Mouse (Mus musculus): ENCODE data around the gene Cyp4f39. TPM values are rescaled to one million over a fixed set of nuclear protein-coding genes. Genes with fewer than 3 reads are reported as not detected.

Cyp4f39 gene
- polyA plus RNA-seq, 1 experiment from 2014 or later, result 0.83 TPM

DNA sequence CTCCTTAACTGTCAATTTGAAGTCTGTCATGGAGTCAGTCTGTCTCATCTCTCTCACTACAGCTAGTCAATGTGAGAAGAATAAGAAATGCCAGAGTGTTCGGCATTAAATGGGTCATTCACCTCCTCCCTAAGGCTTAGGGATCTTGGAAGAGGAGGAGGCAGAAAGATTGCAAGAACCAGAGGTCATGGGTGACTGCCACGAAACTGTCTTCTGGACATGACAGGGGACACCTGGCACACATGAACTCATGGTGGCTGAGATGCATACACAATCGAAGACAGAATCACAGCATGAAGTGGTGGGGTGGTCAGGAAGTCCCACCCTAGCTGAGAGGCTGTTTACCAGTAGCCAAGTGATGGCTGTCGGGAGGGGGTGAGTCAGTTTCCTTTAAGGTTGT, 18.2 kb upstream of the Cyp4f39 start:
- Histone ChIP-seq H3K4me3 (replicated peaks) (no peak overlapping the region), H3K36me3 (replicated peaks) (no peaks in the 10 kb centered on the region), H3K9me3 (replicated peaks) (no peaks in the 10 kb centered on the region), H3K9ac (no peak overlapping the region), H3K4me1 (replicated peaks) (no peaks in the 10 kb centered on the region), H3K27ac (replicated peaks) (no peak overlapping the region), H3K27me3 (no peaks in the 10 kb centered on the region), H3K4me2 (no peak overlapping the region)
- WGBS (ENCODE audit: insufficient replicate concordance), result 42% methylated on average over 4 of the region's 4 CpGs
- ATAC-seq (ENCODE audit: insufficient read depth), result no peak

- H3K9me3 ChIP-seq (replicated peaks), result no peaks in the 10 kb centered on the region
- 54% methylated on average over 5 of the region's 5 CpGs for WGBS (ENCODE audit: insufficient replicate concordance)
- H3K4me2 ChIP-seq, result no peak overlapping the region
- no peaks in the 10 kb centered on the region for H3K27me3 ChIP-seq
- no peak overlapping the region for H3K4me3 ChIP-seq (replicated peaks)
- H3K27ac ChIP-seq (replicated peaks), result no peak overlapping the region
- ATAC-seq (ENCODE audit: insufficient read depth), result no peak
- no peak overlapping the region for H3K9ac ChIP-seq
- H3K36me3 ChIP-seq (replicated peaks), result no peaks in the 10 kb centered on the region
- H3K4me1 ChIP-seq (replicated peaks), result no peaks in the 10 kb centered on the region
Observed at GRCm38 (mm10) chr17:32435151-32435550, 17.4 kb upstream of the Cyp4f39 start.

DNA sequence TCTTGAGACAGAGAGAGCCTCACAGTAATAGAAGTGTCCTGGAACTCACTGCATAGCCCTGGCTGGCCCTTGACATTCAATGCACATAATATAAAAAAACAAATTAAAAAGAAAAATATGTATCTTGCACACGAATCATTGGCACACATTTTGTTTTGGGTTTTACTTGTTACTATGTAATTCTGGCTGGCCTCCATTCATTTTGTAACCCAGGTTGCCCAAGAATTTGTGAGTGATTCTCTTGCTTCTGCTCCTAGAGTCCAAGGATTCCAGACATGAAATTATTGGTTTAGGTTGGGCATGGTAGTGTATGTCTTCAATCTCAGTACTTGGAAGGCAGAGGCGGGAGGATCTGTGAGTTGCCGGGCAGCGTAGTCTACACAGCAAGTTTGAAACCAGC, 15.4 kb upstream of the Cyp4f39 start:
- no peak overlapping the region for H3K9ac ChIP-seq
- 81% methylated on average over 4 of the region's 4 CpGs for WGBS (ENCODE audit: insufficient replicate concordance)

DNA sequence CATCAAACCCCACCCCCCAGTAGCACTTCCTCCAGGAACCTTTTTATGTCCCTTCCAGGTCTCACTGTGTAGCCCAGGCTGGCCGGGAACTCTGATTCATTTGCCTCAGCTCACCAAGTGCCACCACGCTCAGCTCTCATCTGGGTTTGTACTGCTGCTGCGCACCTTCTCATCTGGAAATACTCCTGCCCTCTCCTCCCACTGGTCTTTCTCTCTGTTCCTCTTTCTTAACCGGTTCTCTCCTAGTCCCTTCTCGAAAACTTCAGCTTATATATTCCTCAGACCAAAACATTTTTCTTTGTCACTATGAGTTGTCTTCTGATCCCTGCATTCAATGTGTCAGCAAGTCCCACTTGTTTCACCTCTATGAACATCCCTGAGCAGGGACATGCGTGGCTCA, 9.3 kb upstream of the Cyp4f39 start:
- H3K27me3 ChIP-seq, result peaks cover 8% of the 10 kb centered on the region
- WGBS (ENCODE audit: insufficient replicate concordance), result 41% methylated on average over 6 of the region's 6 CpGs

More for the DNA sequence above, 15.4 kb upstream of the Cyp4f39 start:
- Histone ChIP-seq H3K36me3 (replicated peaks) (no peaks in the 10 kb centered on the region), H3K4me1 (replicated peaks) (no peaks in the 10 kb centered on the region), H3K27me3 (peaks cover 3% of the 10 kb centered on the region; the same call in 1 of the 2 replicates), H3K27ac (replicated peaks) (no peak overlapping the region), H3K4me3 (replicated peaks) (no peak overlapping the region), H3K9me3 (replicated peaks) (no peaks in the 10 kb centered on the region), H3K4me2 (no peak overlapping the region)
- ATAC-seq (ENCODE audit: insufficient read depth), result no peak

GRCm38 (mm10) chr17:32445016-32445415, 7.5 kb upstream of the Cyp4f39 start:
- no peak for ATAC-seq (ENCODE audit: insufficient read depth)
- peaks cover 8% of the 10 kb centered on the region for H3K27me3 ChIP-seq
- H3K4me2 ChIP-seq, result no peak overlapping the region
- H3K9ac ChIP-seq, result no peak overlapping the region
- 55% methylated on average over 5 of the region's 5 CpGs for WGBS (ENCODE audit: insufficient replicate concordance)
- H3K4me1 ChIP-seq (replicated peaks), result no peaks in the 10 kb centered on the region
- H3K36me3 ChIP-seq (replicated peaks), result no peaks in the 10 kb centered on the region
- no peak overlapping the region for H3K4me3 ChIP-seq (replicated peaks)
- H3K9me3 ChIP-seq (replicated peaks), result 0 out of 2 replicates have a peak, but pooled peaks cover 4% of the 10 kb centered on the region
- no peak overlapping the region for H3K27ac ChIP-seq (replicated peaks)

More for the DNA sequence above, 9.3 kb upstream of the Cyp4f39 start:
- 0 out of 2 replicates have a peak, but pooled peaks cover 2% of the 10 kb centered on the region for H3K9me3 ChIP-seq (replicated peaks)
- H3K4me2 ChIP-seq, result no peak overlapping the region
- no peak for ATAC-seq (ENCODE audit: insufficient read depth)
- H3K4me3 ChIP-seq (replicated peaks), result no peak overlapping the region
- no peak overlapping the region for H3K9ac ChIP-seq
- no peaks in the 10 kb centered on the region for H3K36me3 ChIP-seq (replicated peaks)
- no peaks in the 10 kb centered on the region for H3K4me1 ChIP-seq (replicated peaks)
- H3K27ac ChIP-seq (replicated peaks), result no peak overlapping the region

DNA sequence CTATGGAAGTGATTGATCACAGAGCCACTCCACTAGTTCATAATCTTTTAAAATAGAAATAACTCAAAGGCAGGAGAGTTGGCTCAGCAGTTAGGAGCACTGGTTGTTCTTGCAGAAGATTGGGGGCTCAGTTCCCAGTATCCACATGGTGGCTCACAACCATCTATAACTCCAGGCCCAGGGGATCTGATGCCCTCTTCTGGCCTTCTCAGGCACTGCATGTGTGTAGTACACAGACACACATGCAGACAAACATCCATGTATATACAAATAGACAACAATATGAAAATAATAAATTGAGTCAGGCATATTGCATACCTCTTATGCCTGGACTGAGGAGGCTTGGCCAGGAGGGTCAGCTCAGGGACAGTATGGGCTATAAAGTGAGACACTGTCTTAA, 5.3 kb upstream of the Cyp4f39 start:
- no peak overlapping the region for H3K4me2 ChIP-seq

GRCm38 (mm10) chr17:32449042-32449441, 3.5 kb upstream of the Cyp4f39 start:
- Histone ChIP-seq H3K27me3 (peaks cover 27% of the 10 kb centered on the region), H3K4me3 (replicated peaks) (no peak overlapping the region), H3K9ac (no peak overlapping the region), H3K36me3 (replicated peaks) (no peaks in the 10 kb centered on the region), H3K27ac (replicated peaks) (no peak overlapping the region), H3K4me2 (no peak overlapping the region), H3K4me1 (replicated peaks) (peaks cover 24% of the 10 kb centered on the region), H3K9me3 (replicated peaks) (0 out of 2 replicates have a peak, but pooled peaks cover 4% of the 10 kb centered on the region)
- no peak for ATAC-seq (ENCODE audit: insufficient read depth)
- WGBS (ENCODE audit: insufficient replicate concordance), result 71% methylated on average over 1 of the region's 1 CpGs

More for the DNA sequence above, 5.3 kb upstream of the Cyp4f39 start:
- peaks cover 9% of the 10 kb centered on the region for H3K27me3 ChIP-seq
- H3K36me3 ChIP-seq (replicated peaks), result no peaks in the 10 kb centered on the region
- H3K27ac ChIP-seq (replicated peaks), result no peak overlapping the region
- H3K4me1 ChIP-seq (replicated peaks), result peaks cover 6% of the 10 kb centered on the region
- H3K4me3 ChIP-seq (replicated peaks), result no peak overlapping the region
- ATAC-seq (ENCODE audit: insufficient read depth), result no peak
- no peak overlapping the region for H3K9ac ChIP-seq
- H3K9me3 ChIP-seq (replicated peaks), result 0 out of 2 replicates have a peak, but pooled peaks cover 4% of the 10 kb centered on the region

GRCm38 (mm10) chr17:32450844-32451537, 1.5 kb upstream of the Cyp4f39 start:
- 17% methylated on average over 2 of the region's 2 CpGs for WGBS (ENCODE audit: insufficient replicate concordance)
- Histone ChIP-seq H3K4me3 (replicated peaks) (no peak overlapping the region), H3K36me3 (replicated peaks) (no peaks in the 10 kb centered on the region), H3K27ac (replicated peaks) (no peak overlapping the region), H3K27me3 (peaks cover 24% of the 10 kb centered on the region), H3K4me2 (no peak overlapping the region), H3K9me3 (replicated peaks) (0 out of 2 replicates have a peak, but pooled peaks cover 4% of the 10 kb centered on the region), H3K4me1 (replicated peaks) (peaks cover 40% of the 10 kb centered on the region), H3K9ac (no peak overlapping the region)
- ATAC-seq (ENCODE audit: insufficient read depth), result no peak

- no peak for ATAC-seq (ENCODE audit: insufficient read depth)
- Histone ChIP-seq H3K9me3 (replicated peaks) (no peaks in the 10 kb centered on the region), H3K4me3 (replicated peaks) (no peak overlapping the region)
Observed at GRCm38 (mm10) chr17:32454188-32454587, 1.7 kb downstream of the Cyp4f39 start.

GRCm38 (mm10) chr17:32454997-32455396, 2.5 kb downstream of the Cyp4f39 start:
- ATAC-seq (ENCODE audit: insufficient read depth), result peak; percentile 94
- no peak overlapping the region; the same call in 1 of the 2 replicates for H3K4me3 ChIP-seq (replicated peaks)
- H3K4me2 ChIP-seq, result peak overlapping the region; percentile 52
- H3K4me1 ChIP-seq (replicated peaks), result peaks cover 46% of the 10 kb centered on the region
- WGBS (ENCODE audit: insufficient replicate concordance), result 5% methylated on average over 2 of the region's 2 CpGs
- no peak overlapping the region for H3K9ac ChIP-seq
- peaks cover 24% of the 10 kb centered on the region for H3K27me3 ChIP-seq
- H3K27ac ChIP-seq (replicated peaks), result no peak overlapping the region
- H3K9me3 ChIP-seq (replicated peaks), result no peaks in the 10 kb centered on the region
- no peaks in the 10 kb centered on the region for H3K36me3 ChIP-seq (replicated peaks)

More at GRCm38 (mm10) chr17:32454188-32454587, 1.7 kb downstream of the Cyp4f39 start:
- peaks cover 46% of the 10 kb centered on the region for H3K4me1 ChIP-seq (replicated peaks)
- 73% methylated on average over 4 of the region's 4 CpGs for WGBS (ENCODE audit: insufficient replicate concordance)
- H3K27me3 ChIP-seq, result peaks cover 24% of the 10 kb centered on the region
- no peaks in the 10 kb centered on the region for H3K36me3 ChIP-seq (replicated peaks)
- no peak overlapping the region for H3K27ac ChIP-seq (replicated peaks)
- H3K9ac ChIP-seq, result no peak overlapping the region
- H3K4me2 ChIP-seq, result no peak overlapping the region

- 44% methylated on average over 7 of the region's 7 CpGs for WGBS (ENCODE audit: insufficient replicate concordance)
- H3K27me3 ChIP-seq, result 0 out of 2 replicates have a peak, but pooled peaks cover 3% of the 10 kb centered on the region
- no peak overlapping the region for H3K4me3 ChIP-seq (replicated peaks)
- no peak overlapping the region for H3K27ac ChIP-seq (replicated peaks)
- H3K4me2 ChIP-seq, result no peak overlapping the region
- no peaks in the 10 kb centered on the region for H3K36me3 ChIP-seq (replicated peaks)
- no peak overlapping the region for H3K9ac ChIP-seq
- ATAC-seq (ENCODE audit: insufficient read depth), result no peak
- H3K4me1 ChIP-seq (replicated peaks), result no peaks in the 10 kb centered on the region
- no peaks in the 10 kb centered on the region for H3K9me3 ChIP-seq (replicated peaks)
Observed at GRCm38 (mm10) chr17:32468494-32468893, 16.0 kb downstream of the Cyp4f39 start.
